10 mouse cellular contexts compared by ENCODE assay signal in genomic region chr17:67514387-67515241, GRCm38 (mm10).
A peak's percentile ranks its signal among the peaks of the same experiment; 100 is the strongest.
DNase-seq lines count a peak whose midpoint lies in the region; ATAC-seq and TF ChIP-seq lines count a peak whose summit lies in the region.
"Had no signal": no experiment of that assay in that cellular context is flagged by ENCODE, and none has a peak within 500 bp of the region (broad histone marks: within the 10 kb centered on the region; RNA-seq: fewer than 3 reads in every experiment).

No protein-coding gene starts in this region.

- H3K27ac ChIP-seq in midbrain, embryonic 15.5 days = 0 out of 2 replicates have a peak overlapping the region, but pooled peaks have one; percentile 25
- no peak overlapping the region for H3K27ac ChIP-seq in midbrain, embryonic 13.5 days
- H3K27ac ChIP-seq in heart, postnatal 0 days (ENCODE audit: low read depth) = peak overlapping the region; percentile 91
- H3K27ac ChIP-seq in limb, embryonic 12.5 days = peak overlapping the region; percentile 45; the same call in 1 of the 2 replicates
- H3K27ac ChIP-seq in stomach, postnatal 0 days (replicated peaks) = peak overlapping the region; percentile 61; the same call in 1 of the 2 replicates
- H3K27ac ChIP-seq: macrophage had no signal

- H3K9me3 ChIP-seq in midbrain, embryonic 15.5 days = no peaks in the 10 kb centered on the region
- H3K9me3 ChIP-seq in midbrain, embryonic 13.5 days = no peaks in the 10 kb centered on the region
- no peaks in the 10 kb centered on the region for H3K9me3 ChIP-seq in heart, postnatal 0 days (replicated peaks; ENCODE audit: control insufficient read depth, low read length)
- no peaks in the 10 kb centered on the region for H3K9me3 ChIP-seq in limb, embryonic 12.5 days
- H3K9me3 ChIP-seq in stomach, postnatal 0 days (ENCODE audit: control insufficient read depth, low read length) = no peaks in the 10 kb centered on the region

- H3K27me3 ChIP-seq in midbrain, embryonic 15.5 days (replicated peaks) = no peaks in the 10 kb centered on the region
- H3K27me3 ChIP-seq in midbrain, embryonic 13.5 days = no peaks in the 10 kb centered on the region
- no peaks in the 10 kb centered on the region for H3K27me3 ChIP-seq in heart, postnatal 0 days (ENCODE audit: control insufficient read depth, insufficient read depth, low read length)
- H3K27me3 ChIP-seq in limb, embryonic 12.5 days = no peaks in the 10 kb centered on the region
- H3K27me3 ChIP-seq in stomach, postnatal 0 days (ENCODE audit: control insufficient read depth, insufficient read depth, low read length) = no peaks in the 10 kb centered on the region

- H3K9ac ChIP-seq in midbrain, embryonic 15.5 days = no peak overlapping the region
- no peak overlapping the region for H3K9ac ChIP-seq in midbrain, embryonic 13.5 days (replicated peaks)
- H3K9ac ChIP-seq in heart, postnatal 0 days (replicated peaks; ENCODE audit: low read depth, low read length) = no peak overlapping the region
- no peak overlapping the region for H3K9ac ChIP-seq in limb, embryonic 12.5 days (replicated peaks)
- no peak overlapping the region for H3K9ac ChIP-seq in stomach, postnatal 0 days (ENCODE audit: low read length)

- H3K4me3 ChIP-seq in midbrain, embryonic 15.5 days = no peak overlapping the region
- H3K4me3 ChIP-seq in midbrain, embryonic 13.5 days (replicated peaks) = no peak overlapping the region
- H3K4me3 ChIP-seq in heart, postnatal 0 days (ENCODE audit: low read depth, low read length) = no peak overlapping the region
- no peak overlapping the region for H3K4me3 ChIP-seq in limb, embryonic 12.5 days (replicated peaks)
- H3K4me3 ChIP-seq in stomach, postnatal 0 days (ENCODE audit: low read depth, low read length) = no peak overlapping the region

- DNase-seq in heart, postnatal 0 days (ENCODE audit: low spot score) = peak; percentile 41
- no peak for DNase-seq in stomach, postnatal 0 days (ENCODE audit: low spot score)
- no peak for DNase-seq in left cerebral cortex, postnatal 10 days (ENCODE audit: extremely low spot score in 1 of 2, low spot score in 2 of 2)
- DNase-seq in urinary bladder, postnatal 14 days (ENCODE audit: low spot score) = no peak
- no peak for DNase-seq in liver
- DNase-seq: thymus, adult 2 months had no signal

- no peak overlapping the region for H3K4me2 ChIP-seq in midbrain, embryonic 15.5 days
- H3K4me2 ChIP-seq in midbrain, embryonic 13.5 days (replicated peaks) = no peak overlapping the region
- no peak overlapping the region for H3K4me2 ChIP-seq in heart, postnatal 0 days (ENCODE audit: low read depth, low read length)
- no peak overlapping the region for H3K4me2 ChIP-seq in limb, embryonic 12.5 days
- H3K4me2 ChIP-seq in stomach, postnatal 0 days (replicated peaks; ENCODE audit: low read depth) = no peak overlapping the region

- WGBS in midbrain, embryonic 15.5 days = 75% methylated on average over 9 of the region's 9 CpGs
- WGBS in midbrain, embryonic 13.5 days = 75% methylated on average over 9 of the region's 9 CpGs
- 49% methylated on average over 9 of the region's 9 CpGs for WGBS in heart, postnatal 0 days
- WGBS in limb, embryonic 12.5 days = 61% methylated on average over 9 of the region's 9 CpGs
- 67% methylated on average over 9 of the region's 9 CpGs for WGBS in stomach, postnatal 0 days

- no peak for TF ChIP-seq CTCF in heart, postnatal 0 days (IDR thresholded peaks at IDR 0.05; ENCODE audit: low read depth)
- TF ChIP-seq CTCF in stomach, postnatal 0 days (IDR thresholded peaks at IDR 0.05; ENCODE audit: low read depth) = no peak

- intact Hi-C loops in left cerebral cortex, postnatal 10 days (cut with DNase I) = no loop called here

- H3K36me3 ChIP-seq in midbrain, embryonic 15.5 days (replicated peaks) = no peaks in the 10 kb centered on the region
- no peaks in the 10 kb centered on the region for H3K36me3 ChIP-seq in midbrain, embryonic 13.5 days
- no peaks in the 10 kb centered on the region for H3K36me3 ChIP-seq in heart, postnatal 0 days (replicated peaks; ENCODE audit: control insufficient read depth, insufficient read depth, low read length)
- H3K36me3 ChIP-seq in limb, embryonic 12.5 days = no peaks in the 10 kb centered on the region
- H3K36me3 ChIP-seq in stomach, postnatal 0 days (ENCODE audit: control insufficient read depth, insufficient read depth, low read length) = no peaks in the 10 kb centered on the region

- no peak for ATAC-seq in midbrain, embryonic 15.5 days (replicated peaks)
- ATAC-seq in midbrain, embryonic 13.5 days = no peak
- ATAC-seq in heart, postnatal 0 days (ENCODE audit: insufficient read depth, low read depth) = peak; percentile 65
- no peak for ATAC-seq in limb, embryonic 12.5 days (ENCODE audit: insufficient number of reproducible peaks, insufficient read depth, low FRiP score, low TSS enrichment, low read depth)
- ATAC-seq in stomach, postnatal 0 days (ENCODE audit: low FRiP score, low TSS enrichment) = no peak

- no peaks in the 10 kb centered on the region for H3K4me1 ChIP-seq in midbrain, embryonic 15.5 days
- no peaks in the 10 kb centered on the region for H3K4me1 ChIP-seq in midbrain, embryonic 13.5 days (replicated peaks)
- H3K4me1 ChIP-seq in heart, postnatal 0 days (ENCODE audit: control insufficient read depth, insufficient read depth) = no peaks in the 10 kb centered on the region
- 0 out of 2 replicates have a peak, but pooled peaks cover 6% of the 10 kb centered on the region for H3K4me1 ChIP-seq in limb, embryonic 12.5 days (replicated peaks)
- H3K4me1 ChIP-seq in stomach, postnatal 0 days (replicated peaks; ENCODE audit: control insufficient read depth, insufficient read depth) = no peaks in the 10 kb centered on the region

- peak; percentile 64; the same call in 1 of the 2 replicates for TF ChIP-seq EP300 in heart, postnatal 0 days (IDR thresholded peaks at IDR 0.05; ENCODE audit: low read depth)
- TF ChIP-seq EP300 in stomach, postnatal 0 days (optimal IDR thresholded peaks at IDR 0.05) = no peak
